Mouse (Mus musculus): ENCODE data around the gene Ctdnep1.

- no peak for TF ChIP-seq BHLHE40 (IDR thresholded peaks at IDR 0.05; ENCODE audit: low read depth, low read length)
- TF ChIP-seq NRF1 (IDR thresholded peaks at IDR 0.05; ENCODE audit: low read depth, low read length), result no peak
- peak; percentile 44 to 65; a peak in 3 of 4 replicates for TF ChIP-seq CTCF (conservative IDR thresholded peaks at IDR 0.05 in 1 of 2, IDR thresholded peaks at IDR 0.05 in 1 of 2; ENCODE audit: low read depth in 2 of 2, low read length in 2 of 2)
Measured at GRCm38 (mm10) chr11:69932254-69932653, 48.7 kb upstream of the Ctdnep1 start.

Data from CH12.LX (cell line).